17 mouse cellular contexts compared by ENCODE assay signal in genomic region chr12:100901386-100901785, GRCm38 (mm10).
"Had no signal": no experiment of that assay in that cellular context is flagged by ENCODE, and none has a peak within 500 bp of the region (broad histone marks: within the 10 kb centered on the region; RNA-seq: fewer than 3 reads in every experiment).

No protein-coding gene starts in this region.

- ATAC-seq: intestine, embryonic 15.5 days; midbrain, embryonic 15.5 days had no signal

- H3K4me3 ChIP-seq: intestine, embryonic 15.5 days; layer of hippocampus, adult 2 months; liver, embryonic 13.5 days; midbrain, embryonic 12.5 days; midbrain, embryonic 15.5 days; neural tube, embryonic 13.5 days had no signal

- H3K27ac ChIP-seq: intestine, embryonic 15.5 days; kidney, postnatal 0 days; layer of hippocampus, adult 2 months; liver, embryonic 13.5 days; macrophage; midbrain, embryonic 12.5 days; midbrain, embryonic 15.5 days; neural tube, embryonic 13.5 days; stomach, postnatal 0 days had no signal

- DNase-seq: kidney, adult 18-20 months; kidney, postnatal 25 days; layer of hippocampus, adult 9-11 months; liver, embryonic 13.5 days; lung, adult 2 months; lung, postnatal 14 days; right cerebral cortex, postnatal 4 days; spleen, adult 18-20 months; thymus, postnatal 4 days had no signal

- H3K36me3 ChIP-seq: intestine, embryonic 15.5 days; liver, embryonic 13.5 days; midbrain, embryonic 12.5 days; midbrain, embryonic 15.5 days; neural tube, embryonic 13.5 days had no signal
